Mouse (Mus musculus) kidney, adult 2 months (tissue): Measurements from ENCODE around the gene Pgpep1l.

ENCODE experiments used
- CTCF ChIP-seq: fragments of 200-500 bp; conservative IDR thresholded peaks from 2 replicates; pipeline ENCODE4 v1.5.1; 2011; ENCODE audit warnings: low read depth, mild to moderate bottlenecking, control low read depth, low read length, moderate library complexity, mixed read lengths; ENCODE audit not compliant: insufficient read depth, insufficient read length
- POLR2A ChIP-seq: fragments of 200-500 bp; IDR thresholded peaks from one replicate; pipeline ENCODE4 v1.6.1; 2011; ENCODE audit warnings: low read depth, low read length, control low read depth

GRCm38 (mm10) chr7:68311469-68311868 lies 47.4 kb upstream of the Pgpep1l start:
- no peak for TF ChIP-seq CTCF
- TF ChIP-seq POLR2A, result no peak
